Mouse (Mus musculus) spleen, adult 2 months (tissue): Measurements from ENCODE around the gene Prim2. TPM values are rescaled to one million over a fixed set of nuclear protein-coding genes. Genes with fewer than 3 reads are reported as not detected.

Source experiments
- DNase-seq, 2 experiments: peaks; one replicate each; pipeline versions ENCODE4 v3.0.0 to v3.0.0-alpha.2; 2012 to 2021; ENCODE audit warnings: low spot score in 2 of 2, low read depth in 1 of 2
- H3K27ac ChIP-seq: fragments of 200-500 bp; 2 replicates; pipeline ENCODE4 v1.5.1; 2012; ENCODE audit warnings: low read length, inconsistent platforms; ENCODE audit not compliant: insufficient read depth
- H3K27me3 ChIP-seq: fragments of 200-500 bp; 2 replicates; pipeline ENCODE4 v1.6.1; 2012; ENCODE audit warnings: mild to moderate bottlenecking, moderate library complexity, low read length, inconsistent platforms; ENCODE audit not compliant: control insufficient read depth, insufficient read depth
- H3K36me3 ChIP-seq: fragments of 200-500 bp; 2 replicates; pipeline ENCODE4 v1.6.1; 2012; ENCODE audit warnings: mild to moderate bottlenecking, low read length, inconsistent platforms; ENCODE audit not compliant: control insufficient read depth, insufficient read depth
- H3K4me1 ChIP-seq: fragments of 200-500 bp; 2 replicates; pipeline ENCODE4 v1.6.1; 2011; ENCODE audit warnings: inconsistent platforms; ENCODE audit not compliant: control insufficient read depth, insufficient read depth, insufficient read length
- H3K4me3 ChIP-seq: fragments of 200-500 bp; 2 replicates; pipeline ENCODE4 v1.5.1; 2011; ENCODE audit warnings: mild to moderate bottlenecking, inconsistent platforms; ENCODE audit not compliant: insufficient read depth, insufficient read length; ENCODE audit errors: extremely low read depth
- CTCF ChIP-seq: fragments of 200-500 bp; IDR thresholded peaks from 2 replicates; pipeline ENCODE4 v1.5.1; 2011; ENCODE audit warnings: mild to moderate bottlenecking, inconsistent platforms; ENCODE audit not compliant: insufficient read depth, insufficient read length, insufficient replicate concordance; ENCODE audit errors: extremely low read depth
- POLR2A ChIP-seq: fragments of 200-500 bp; IDR thresholded peaks from 2 replicates; pipeline ENCODE4 v1.6.1; 2011; ENCODE audit warnings: low read depth, low read length, inconsistent platforms
- whole genome bisulfite sequencing: fragments of 180-500 bp; shearing (Covaris S2); methylation state at CpG from one replicate; pipeline ENCODE4 v1.1.7; 2018; 5-methylcytosine and 5-hydroxymethylcytosine counted together
- polyA plus RNA-seq: library from polyadenylated mRNA; depleted of rRNA; stranded (reverse); fragments of >200 nt; gene quantifications from 2 replicates; pipeline ENCODE4 v1.2.3, GENCODE M21; 2012

Gene Prim2
- polyA plus RNA-seq, 1 experiment: 2.9 TPM

DNA sequence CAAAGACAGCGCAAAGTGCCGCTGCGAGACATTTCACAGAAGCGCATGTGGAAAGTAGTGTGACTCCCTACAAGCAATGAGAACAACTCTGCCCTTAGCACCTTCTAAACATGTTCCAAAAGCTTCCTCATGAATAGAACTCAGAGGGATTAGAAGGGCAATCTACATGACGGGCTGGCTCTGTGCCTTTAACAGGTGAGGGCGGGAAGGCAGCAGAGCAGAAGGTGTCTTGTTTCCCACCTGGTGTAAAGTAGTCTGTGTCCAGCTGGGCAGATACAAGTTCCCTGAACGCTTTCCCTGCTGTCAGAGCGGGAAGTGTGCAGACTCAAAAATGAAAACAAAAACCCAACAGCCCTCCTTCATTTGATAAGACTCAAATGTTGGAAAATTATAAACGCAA, 169.5 kb downstream of the Prim2 start:
- no peaks in the 10 kb centered on the region for H3K27me3 ChIP-seq
- no peak overlapping the region for H3K27ac ChIP-seq
- DNase-seq: no peak
- no peaks in the 10 kb centered on the region; the same call in 1 of the 2 replicates for H3K4me1 ChIP-seq
- no peak overlapping the region for H3K4me3 ChIP-seq
- 92% methylated on average over 9 of the region's 9 CpGs for WGBS
- no peaks in the 10 kb centered on the region for H3K36me3 ChIP-seq
- TF ChIP-seq POLR2A (no peak), CTCF (no peak)

DNA sequence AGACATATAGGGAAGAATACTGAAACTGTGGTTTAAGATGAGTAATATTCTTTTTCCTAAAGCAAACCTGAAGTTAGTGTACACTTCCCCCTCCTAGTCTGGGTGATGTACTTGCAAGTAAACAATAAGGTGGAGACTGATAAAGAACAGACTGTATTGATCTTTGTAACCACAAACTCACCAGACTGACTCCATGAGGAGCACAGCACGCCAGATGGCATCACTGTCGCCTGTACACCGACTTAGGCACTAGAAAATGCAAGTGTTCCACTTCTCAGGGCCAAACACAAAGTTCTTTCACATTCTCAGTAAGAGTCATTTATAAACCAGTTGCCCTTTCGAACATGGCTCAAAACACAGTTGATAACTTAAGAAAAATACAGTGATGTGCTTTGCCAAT, 170.0 kb downstream of the Prim2 start:
- Histone ChIP-seq H3K4me3 (no peak overlapping the region), H3K27me3 (no peaks in the 10 kb centered on the region), H3K27ac (no peak overlapping the region), H3K36me3 (no peaks in the 10 kb centered on the region), H3K4me1 (no peaks in the 10 kb centered on the region; the same call in 1 of the 2 replicates)
- TF ChIP-seq POLR2A: no peak
- no peak for TF ChIP-seq CTCF
- DNase-seq: no peak
- 83% methylated on average over 4 of the region's 4 CpGs for WGBS

GRCm38 (mm10) chr1:33496128-33496527, 173.5 kb downstream of the Prim2 start:
- no peak overlapping the region for H3K27ac ChIP-seq
- no peaks in the 10 kb centered on the region for H3K4me1 ChIP-seq
- WGBS: 81% methylated on average over 4 of the region's 4 CpGs
- DNase-seq: no peak
- no peaks in the 10 kb centered on the region for H3K27me3 ChIP-seq
- no peak for TF ChIP-seq POLR2A
- no peak for TF ChIP-seq CTCF
- no peak overlapping the region for H3K4me3 ChIP-seq
- H3K36me3 ChIP-seq: no peaks in the 10 kb centered on the region

GRCm38 (mm10) chr1:33495586-33495985, 174.0 kb downstream of the Prim2 start:
- no peaks in the 10 kb centered on the region for H3K36me3 ChIP-seq
- no peak overlapping the region for H3K27ac ChIP-seq
- TF ChIP-seq POLR2A (no peak), CTCF (no peak)
- WGBS: 93% methylated on average over 3 of the region's 3 CpGs
- no peaks in the 10 kb centered on the region for H3K4me1 ChIP-seq
- DNase-seq: no peak
- no peaks in the 10 kb centered on the region for H3K27me3 ChIP-seq
- H3K4me3 ChIP-seq: no peak overlapping the region

DNA sequence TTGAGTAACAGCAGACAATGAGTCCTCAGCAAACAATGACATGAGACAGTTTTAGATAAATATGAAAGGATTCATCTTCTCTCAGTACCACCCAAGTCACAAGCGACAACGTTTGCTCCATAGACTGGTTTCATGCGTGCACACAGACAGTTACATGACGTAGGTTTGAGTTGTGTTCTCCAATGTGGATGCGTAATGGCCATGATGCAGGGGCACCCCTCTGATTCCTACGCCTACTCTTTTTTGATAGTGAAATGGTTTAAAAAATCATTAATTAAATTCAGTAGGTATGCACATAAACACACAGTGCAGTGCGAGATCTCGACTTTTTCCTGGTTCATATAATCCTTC, 174.4 kb downstream of the Prim2 start:
- TF ChIP-seq CTCF: no peak
- no peak for TF ChIP-seq POLR2A
- no peaks in the 10 kb centered on the region for H3K27me3 ChIP-seq
- H3K27ac ChIP-seq: no peak overlapping the region
- no peak for DNase-seq
- 96% methylated on average over 8 of the region's 8 CpGs for WGBS
- no peak overlapping the region for H3K4me3 ChIP-seq
- H3K36me3 ChIP-seq: no peaks in the 10 kb centered on the region
- no peaks in the 10 kb centered on the region for H3K4me1 ChIP-seq

- no peaks in the 10 kb centered on the region for H3K36me3 ChIP-seq
- DNase-seq: no peak
- TF ChIP-seq POLR2A (no peak), CTCF (no peak)
- H3K27me3 ChIP-seq: no peaks in the 10 kb centered on the region
- 84% methylated on average over 2 of the region's 2 CpGs for WGBS
- H3K4me3 ChIP-seq: no peak overlapping the region
- no peaks in the 10 kb centered on the region for H3K4me1 ChIP-seq
- H3K27ac ChIP-seq: no peak overlapping the region
These were observed 174.9 kb downstream of the Prim2 start for GRCm38 (mm10) chr1:33494524-33495202.

GRCm38 (mm10) chr1:33490220-33490619, 179.4 kb downstream of the Prim2 start:
- Histone ChIP-seq H3K27me3 (no peaks in the 10 kb centered on the region), H3K27ac (no peak overlapping the region), H3K36me3 (no peaks in the 10 kb centered on the region), H3K4me3 (no peak overlapping the region), H3K4me1 (no peaks in the 10 kb centered on the region)
- DNase-seq: no peak
- 64% methylated on average over 6 of the region's 6 CpGs for WGBS
- TF ChIP-seq CTCF (no peak), POLR2A (no peak)

- Histone ChIP-seq H3K4me3 (no peak overlapping the region), H3K36me3 (no peaks in the 10 kb centered on the region), H3K27ac (no peak overlapping the region), H3K27me3 (no peaks in the 10 kb centered on the region), H3K4me1 (no peaks in the 10 kb centered on the region)
- TF ChIP-seq POLR2A (no peak), CTCF (no peak)
- DNase-seq: no peak
- 95% methylated on average over 5 of the region's 5 CpGs for WGBS
These were observed 181.2 kb downstream of the Prim2 start for GRCm38 (mm10) chr1:33488372-33488771.
